Mouse (Mus musculus) intestine, embryonic 14.5 days (tissue): ENCODE measurements around the gene Ybx2. TPM values are rescaled to one million over a fixed set of nuclear protein-coding genes. Genes with fewer than 3 reads are reported as not detected.
A peak's percentile ranks its signal among the peaks of the same experiment; 100 is the strongest.

Experiments
- ATAC-seq: fragments of 200-750 bp; cut with Nextera tagmentation; replicated peaks from 2 replicates; pipeline ENCODE4 v1.8.0; 2017; ENCODE audit warnings: low read depth, moderate number of reproducible peaks, moderate TSS enrichment, moderate library complexity; ENCODE audit not compliant: low FRiP score, low TSS enrichment
- DNase-seq: peaks from one replicate; pipeline ENCODE4 v3.0.0-alpha.2; 2018; ENCODE audit warnings: low spot score
- H3K27ac ChIP-seq: fragments of 300-500 bp; sonication (generic); 2 replicates; pipeline ENCODE4 v1.5.1; 2014; ENCODE audit warnings: low read depth, mild to moderate bottlenecking, control low read depth
- H3K27me3 ChIP-seq: fragments of 300-500 bp; sonication (generic); replicated peaks from 2 replicates; pipeline ENCODE4 v1.6.1; 2014; ENCODE audit warnings: low read length, control low read depth; ENCODE audit not compliant: control insufficient read depth, insufficient read depth
- H3K36me3 ChIP-seq: fragments of 300-500 bp; sonication (generic); 2 replicates; pipeline ENCODE4 v1.6.1; 2014; ENCODE audit warnings: low read length, control low read depth; ENCODE audit not compliant: control insufficient read depth, insufficient read depth
- H3K4me1 ChIP-seq: fragments of 300-500 bp; sonication (generic); replicated peaks from 2 replicates; pipeline ENCODE4 v1.6.1; 2014; ENCODE audit warnings: low read length, control low read depth, mixed read lengths; ENCODE audit not compliant: control insufficient read depth, insufficient read depth
- H3K4me2 ChIP-seq: fragments of 300-500 bp; sonication (generic); 2 replicates; pipeline ENCODE4 v1.6.1; 2014; ENCODE audit warnings: low read length
- H3K4me3 ChIP-seq: fragments of 300-500 bp; sonication (generic); 2 replicates; pipeline ENCODE4 v1.5.1; 2014; ENCODE audit warnings: low read depth, low read length, control low read depth, mixed read lengths
- H3K9ac ChIP-seq: fragments of 300-500 bp; sonication (generic); 2 replicates; pipeline ENCODE4 v1.6.1; 2014; ENCODE audit warnings: mild to moderate bottlenecking, low read length
- H3K9me3 ChIP-seq: fragments of 300-500 bp; sonication (generic); 2 replicates; pipeline ENCODE4 v1.6.1; 2016; ENCODE audit warnings: low read length, control low read depth; ENCODE audit not compliant: control insufficient read depth
- WGBS: fragments of 180-500 bp; shearing (Covaris S2); extraction: QIAGEN DNeasy Blood & Tissue Kit; methylation state at CpG from one replicate; pipeline ENCODE4 v1.1.7; 2014; 5-methylcytosine and 5-hydroxymethylcytosine counted together
- polyA plus RNA-seq: library from polyadenylated mRNA; unstranded; fragments of >200 nt; fragmentation: Nextera tagmentation; extraction: Ambion mirVana; gene quantifications from 2 replicates; pipeline ENCODE4 v1.2.1, GENCODE M21; 2014

Gene Ybx2
- polyA plus RNA-seq, 1 experiment from 2014 or later, result 4.6 TPM

GRCm38 (mm10) chr11:69945997-69946891, 10.6 kb downstream of the Ybx2 start:
- H3K4me1 ChIP-seq, result peaks cover 11% of the 10 kb centered on the region
- no peak for DNase-seq
- H3K4me2 ChIP-seq, result peak overlapping the region; percentile 72
- H3K27ac ChIP-seq, result peak overlapping the region; percentile 81
- no peaks in the 10 kb centered on the region for H3K9me3 ChIP-seq
- peak overlapping the region; percentile 44; the same call in 1 of the 2 replicates for H3K9ac ChIP-seq
- no peak for ATAC-seq
- H3K27me3 ChIP-seq, result no peaks in the 10 kb centered on the region
- WGBS, result 88% methylated on average over 18 of the region's 18 CpGs
- H3K4me3 ChIP-seq, result peak overlapping the region; percentile 48; the same call in 1 of the 2 replicates
- peaks cover 21% of the 10 kb centered on the region for H3K36me3 ChIP-seq

- Histone ChIP-seq H3K9me3 (no peaks in the 10 kb centered on the region), H3K4me3 (peak overlapping the region; percentile 48), H3K36me3 (peaks cover 21% of the 10 kb centered on the region), H3K4me1 (peaks cover 11% of the 10 kb centered on the region), H3K27ac (peak overlapping the region; percentile 81), H3K4me2 (peak overlapping the region; percentile 72), H3K9ac (peak overlapping the region; percentile 44), H3K27me3 (no peaks in the 10 kb centered on the region)
- DNase-seq, result peak; percentile 79
- 1% methylated on average over 29 of the region's 29 CpGs for WGBS
- peak; percentile 44; the same call in 1 of the 2 replicates for ATAC-seq
These were observed 11.9 kb downstream of the Ybx2 start for GRCm38 (mm10) chr11:69947337-69948065.

- Histone ChIP-seq H3K4me2 (peak within 1 kb of the TSS; percentile 72), H3K9me3 (no peaks in the 10 kb centered on the region), H3K4me3 (peak within 1 kb of the TSS; percentile 48), H3K36me3 (peaks cover 17% of the 10 kb centered on the region; the same call in 1 of the 2 replicates), H3K27ac (peak within 1 kb of the TSS; percentile 84), H3K27me3 (no peaks in the 10 kb centered on the region), H3K9ac (peak within 1 kb of the TSS; percentile 66), H3K4me1 (peaks cover 11% of the 10 kb centered on the region)
- ATAC-seq (peak; percentile 92), DNase-seq (peak; percentile 97)
- under 1% methylated on average over 34 of the region's 34 CpGs for WGBS
These were observed 12.6 kb downstream of the Ybx2 start, which contains the start of gene Slc2a4 for GRCm38 (mm10) chr11:69948066-69948762. Gene Slc2a4 (minus strand): TSS chr11:69948188.

GRCm38 (mm10) chr11:69948763-69949150, 13.2 kb downstream of the Ybx2 start:
- WGBS, result 0% methylated on average over 14 of the region's 14 CpGs

GRCm38 (mm10) chr11:69950807-69951459, 15.3 kb downstream of the Ybx2 start:
- H3K9ac ChIP-seq, result no peak overlapping the region
- H3K36me3 ChIP-seq, result no peaks in the 10 kb centered on the region
- H3K27me3 ChIP-seq, result no peaks in the 10 kb centered on the region
- WGBS, result 40% methylated on average over 4 of the region's 4 CpGs
- no peak overlapping the region for H3K4me3 ChIP-seq
- no peak overlapping the region for H3K4me2 ChIP-seq
- H3K4me1 ChIP-seq, result peaks cover 11% of the 10 kb centered on the region
- H3K9me3 ChIP-seq, result no peaks in the 10 kb centered on the region; the same call in 1 of the 2 replicates
- no peak overlapping the region for H3K27ac ChIP-seq
- DNase-seq (no peak), ATAC-seq (no peak)

More at GRCm38 (mm10) chr11:69948763-69949150, 13.2 kb downstream of the Ybx2 start:
- H3K9ac ChIP-seq, result peak overlapping the region; percentile 66
- peak overlapping the region; percentile 84 for H3K27ac ChIP-seq
- peak overlapping the region; percentile 48 for H3K4me3 ChIP-seq
- peak; percentile 97 for DNase-seq
- peak overlapping the region; percentile 72 for H3K4me2 ChIP-seq
- no peaks in the 10 kb centered on the region for H3K27me3 ChIP-seq
- no peaks in the 10 kb centered on the region for H3K9me3 ChIP-seq
- peak; percentile 44 for ATAC-seq
- peaks cover 16% of the 10 kb centered on the region; the same call in 1 of the 2 replicates for H3K36me3 ChIP-seq
- H3K4me1 ChIP-seq, result peaks cover 11% of the 10 kb centered on the region

- no peak overlapping the region for H3K9ac ChIP-seq
- H3K4me2 ChIP-seq, result no peak overlapping the region
- no peaks in the 10 kb centered on the region for H3K4me1 ChIP-seq
- no peaks in the 10 kb centered on the region for H3K27me3 ChIP-seq
- H3K9me3 ChIP-seq, result no peaks in the 10 kb centered on the region; the same call in 1 of the 2 replicates
- ATAC-seq, result no peak
- no peaks in the 10 kb centered on the region for H3K36me3 ChIP-seq
- DNase-seq, result no peak
- no peak overlapping the region for H3K27ac ChIP-seq
- no peak overlapping the region for H3K4me3 ChIP-seq
- 70% methylated on average over 1 of the region's 1 CpGs for WGBS
These were observed 16.7 kb downstream of the Ybx2 start for GRCm38 (mm10) chr11:69952274-69952673.

- Histone ChIP-seq H3K9ac (no peak overlapping the region), H3K4me2 (no peak overlapping the region), H3K4me3 (no peak overlapping the region), H3K36me3 (no peaks in the 10 kb centered on the region), H3K27me3 (no peaks in the 10 kb centered on the region), H3K4me1 (no peaks in the 10 kb centered on the region), H3K27ac (no peak overlapping the region; the same call in 1 of the 2 replicates), H3K9me3 (no peaks in the 10 kb centered on the region; the same call in 1 of the 2 replicates)
- 49% methylated on average over 11 of the region's 11 CpGs for WGBS
- peak; percentile 38; the same call in 1 of the 2 replicates for ATAC-seq
- no peak for DNase-seq
These were observed 17.8 kb downstream of the Ybx2 start for GRCm38 (mm10) chr11:69953267-69953915.
